Mouse (Mus musculus): ENCODE results near the gene Tex52. TPM values are rescaled to one million over a fixed set of nuclear protein-coding genes. Genes with fewer than 3 reads are reported as not detected.
A peak's percentile ranks its signal among the peaks of the same experiment; 100 is the strongest.

Tex52 gene
- polyA plus RNA-seq (2015; fragmentation: Nextera tagmentation; extraction: Ambion mirVana) = 0.22 TPM in 1 of 2 replicates, not detected in the other

DNA sequence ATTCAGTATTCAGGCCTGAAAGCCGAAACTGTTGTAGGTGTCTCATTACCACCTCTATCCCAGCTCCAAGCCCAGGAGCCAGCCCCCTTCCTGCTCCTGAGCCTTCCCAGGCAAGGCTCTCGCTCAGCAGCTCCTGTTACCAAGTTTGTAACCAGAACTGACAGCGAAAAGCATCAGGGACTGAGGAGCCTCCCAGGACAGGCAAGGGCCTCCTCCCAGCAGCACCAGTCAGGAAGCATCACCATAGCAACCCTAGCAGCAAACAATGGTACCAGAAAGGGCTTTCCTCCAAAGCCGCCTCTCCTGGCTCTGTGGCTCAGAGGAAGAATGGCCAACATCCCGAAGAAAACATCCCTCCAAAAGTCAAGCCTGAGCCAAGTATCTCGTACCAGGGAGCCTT lies at the start of gene Tex52, which contains the start of gene Gm44596:
TSS of gene Tex52 (plus strand) at position 265 of the 400 bp plus-strand sequence.
TSS of gene Gm44596 (plus strand) at position 312 of the 400 bp plus-strand sequence.
- H3K4me1 ChIP-seq (ENCODE audit: control insufficient read depth, insufficient read depth, low read length) = no peaks in the 10 kb centered on the region
- WGBS = 43% methylated on average over 6 of the region's 6 CpGs
- H3K9ac ChIP-seq (ENCODE audit: low read depth, low read length) = no peak within 1 kb of the TSS
- H3K9me3 ChIP-seq (ENCODE audit: control insufficient read depth, low read length) = no peaks in the 10 kb centered on the region
- no peak within 1 kb of the TSS for H3K4me2 ChIP-seq (ENCODE audit: low read depth, low read length)
- peaks cover 27% of the 10 kb centered on the region for H3K36me3 ChIP-seq (ENCODE audit: control insufficient read depth, insufficient read depth, low read length)
- H3K27me3 ChIP-seq (replicated peaks; ENCODE audit: control insufficient read depth, insufficient read depth, low read length) = no peaks in the 10 kb centered on the region
- no peak within 1 kb of the TSS for H3K27ac ChIP-seq (ENCODE audit: low read length)
- ATAC-seq = 0 out of 2 replicates have a peak, but pooled peaks have one; percentile 45
- no peak within 1 kb of the TSS for H3K4me3 ChIP-seq (ENCODE audit: low read length)

DNA sequence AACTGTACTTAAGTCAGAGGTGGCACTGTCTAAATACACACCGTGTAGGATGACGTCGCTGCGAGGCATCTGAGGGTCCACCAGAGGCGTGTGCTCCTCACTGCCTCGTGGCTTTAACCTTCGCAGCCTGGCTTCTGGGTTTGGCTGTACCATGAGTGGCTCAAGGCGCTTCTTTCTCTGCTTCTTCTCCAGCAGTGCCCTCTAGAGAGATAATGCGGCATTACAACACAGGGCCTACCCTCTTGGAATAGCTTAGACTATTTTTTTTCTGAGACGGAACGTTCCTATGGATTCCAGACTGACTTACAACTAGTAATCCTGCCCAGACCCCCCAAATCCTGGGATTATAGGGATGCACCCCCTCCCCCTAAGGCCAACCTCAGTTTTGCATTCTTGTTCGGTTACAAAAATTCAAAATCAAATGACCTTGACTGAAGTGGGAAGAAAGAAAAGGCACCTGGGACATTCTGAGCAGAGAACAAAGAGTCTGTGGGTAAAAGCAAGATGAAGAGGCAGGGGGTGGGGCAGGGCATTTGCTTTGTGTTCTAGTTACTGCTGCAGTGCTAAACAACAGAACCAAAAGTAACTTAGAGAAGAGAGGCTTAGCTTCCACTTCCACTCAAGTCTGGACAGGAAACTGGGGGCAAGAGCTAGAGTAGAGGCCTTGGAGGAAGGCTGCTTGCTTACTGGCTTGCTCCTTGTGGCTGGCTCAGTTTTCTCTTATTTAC lies 40.7 kb upstream of the Tex52 start:
- Histone ChIP-seq H3K4me1 (ENCODE audit: control insufficient read depth, insufficient read depth, low read length) (no peaks in the 10 kb centered on the region), H3K36me3 (ENCODE audit: control insufficient read depth, insufficient read depth, low read length) (peaks cover 13% of the 10 kb centered on the region), H3K27ac (ENCODE audit: low read length) (no peak overlapping the region), H3K9ac (ENCODE audit: low read depth, low read length) (no peak overlapping the region), H3K9me3 (ENCODE audit: control insufficient read depth, low read length) (no peaks in the 10 kb centered on the region), H3K4me3 (ENCODE audit: low read length) (no peak overlapping the region), H3K27me3 (replicated peaks; ENCODE audit: control insufficient read depth, insufficient read depth, low read length) (no peaks in the 10 kb centered on the region), H3K4me2 (ENCODE audit: low read depth, low read length) (peak overlapping the region; percentile 10; the same call in 1 of the 2 replicates)
- WGBS = 22% methylated on average over 12 of the region's 12 CpGs
- peak; percentile 62; the same call in 1 of the 2 replicates for ATAC-seq

DNA sequence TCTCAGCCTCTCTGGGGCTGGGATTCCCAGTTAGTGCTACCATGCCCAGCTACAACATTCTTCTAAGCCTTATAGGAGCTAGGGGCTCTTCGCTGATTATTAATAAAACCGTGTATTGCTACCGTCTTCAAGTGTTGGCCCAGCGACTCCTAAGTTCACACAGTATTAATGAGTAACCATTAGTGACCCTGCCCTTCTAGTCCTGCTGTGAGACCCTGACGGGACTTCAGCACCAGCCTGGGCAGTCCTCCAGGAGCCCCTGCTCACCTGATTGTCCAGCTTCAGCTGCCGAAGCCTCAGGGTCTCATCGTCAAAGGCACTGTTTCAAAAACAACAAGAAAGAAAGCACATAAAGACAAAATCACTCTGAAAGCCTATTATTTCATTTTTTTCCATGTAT lies 37.8 kb upstream of the Tex52 start:
- no peak overlapping the region for H3K4me2 ChIP-seq (ENCODE audit: low read depth, low read length)
- WGBS = 63% methylated on average over 7 of the region's 7 CpGs
- H3K9ac ChIP-seq (ENCODE audit: low read depth, low read length) = no peak overlapping the region
- no peak for ATAC-seq
- no peaks in the 10 kb centered on the region for H3K9me3 ChIP-seq (ENCODE audit: control insufficient read depth, low read length)
- no peaks in the 10 kb centered on the region for H3K4me1 ChIP-seq (ENCODE audit: control insufficient read depth, insufficient read depth, low read length)
- peaks cover 3% of the 10 kb centered on the region; the same call in 1 of the 2 replicates for H3K36me3 ChIP-seq (ENCODE audit: control insufficient read depth, insufficient read depth, low read length)
- no peak overlapping the region for H3K27ac ChIP-seq (ENCODE audit: low read length)
- H3K4me3 ChIP-seq (ENCODE audit: low read length) = no peak overlapping the region
- H3K27me3 ChIP-seq (replicated peaks; ENCODE audit: control insufficient read depth, insufficient read depth, low read length) = no peaks in the 10 kb centered on the region

- no peak for ATAC-seq
- no peak overlapping the region for H3K9ac ChIP-seq (ENCODE audit: low read depth, low read length)
- H3K4me3 ChIP-seq (ENCODE audit: low read length) = no peak overlapping the region
- peak overlapping the region; percentile 45; the same call in 1 of the 2 replicates for H3K27ac ChIP-seq (ENCODE audit: low read length)
- no peaks in the 10 kb centered on the region for H3K27me3 ChIP-seq (replicated peaks; ENCODE audit: control insufficient read depth, insufficient read depth, low read length)
- H3K9me3 ChIP-seq (ENCODE audit: control insufficient read depth, low read length) = no peaks in the 10 kb centered on the region
- no peak overlapping the region for H3K4me2 ChIP-seq (ENCODE audit: low read depth, low read length)
- 28% methylated on average over 5 of the region's 5 CpGs for WGBS
- no peaks in the 10 kb centered on the region for H3K4me1 ChIP-seq (ENCODE audit: control insufficient read depth, insufficient read depth, low read length)
- H3K36me3 ChIP-seq (ENCODE audit: control insufficient read depth, insufficient read depth, low read length) = no peaks in the 10 kb centered on the region
Observed at GRCm38 (mm10) chr6:128338876-128339275, 36.4 kb upstream of the Tex52 start.

DNA sequence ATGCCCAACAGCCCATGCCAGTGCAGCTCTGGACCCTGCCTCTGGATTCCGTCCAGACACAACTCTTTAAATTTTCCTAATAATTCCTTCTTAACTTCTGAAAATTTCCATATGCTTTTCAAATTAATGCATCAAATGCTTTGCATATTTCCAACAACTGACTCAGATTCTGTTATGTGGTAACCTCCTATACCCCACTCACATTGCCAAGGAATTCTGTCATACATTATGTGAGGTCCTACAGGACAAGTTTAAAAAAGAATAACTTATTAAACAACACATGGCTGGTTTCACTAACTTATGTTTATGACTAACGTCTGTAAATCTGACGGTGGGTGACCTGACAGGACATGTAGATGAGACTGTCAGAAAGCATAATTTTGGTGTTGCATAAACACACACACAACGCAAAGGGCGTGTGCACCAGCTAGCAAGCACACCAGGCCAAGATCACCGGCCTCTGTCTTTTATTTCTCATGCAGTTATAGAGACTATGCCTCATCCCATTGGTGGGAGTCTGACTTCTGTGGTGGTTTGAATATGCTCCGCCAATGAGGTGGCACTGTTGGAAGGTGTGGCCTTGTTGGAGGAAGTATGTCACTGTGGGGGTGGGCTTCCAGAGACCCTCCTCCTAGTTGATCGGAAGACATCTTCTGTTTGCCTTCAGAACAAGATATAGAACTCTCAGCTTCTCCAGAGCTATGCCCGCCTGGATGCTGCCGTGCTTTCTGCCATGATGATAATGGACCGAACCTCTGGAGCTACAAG lies 33.1 kb upstream of the Tex52 start:
- Histone ChIP-seq H3K27me3 (replicated peaks; ENCODE audit: control insufficient read depth, insufficient read depth, low read length) (no peaks in the 10 kb centered on the region), H3K9ac (ENCODE audit: low read depth, low read length) (no peak overlapping the region), H3K36me3 (ENCODE audit: control insufficient read depth, insufficient read depth, low read length) (no peaks in the 10 kb centered on the region), H3K27ac (ENCODE audit: low read length) (no peak overlapping the region; the same call in 1 of the 2 replicates), H3K4me3 (ENCODE audit: low read length) (no peak overlapping the region), H3K4me1 (ENCODE audit: control insufficient read depth, insufficient read depth, low read length) (no peaks in the 10 kb centered on the region), H3K4me2 (ENCODE audit: low read depth, low read length) (no peak overlapping the region), H3K9me3 (ENCODE audit: control insufficient read depth, low read length) (no peaks in the 10 kb centered on the region)
- 85% methylated on average over 11 of the region's 11 CpGs for WGBS
- ATAC-seq = no peak

DNA sequence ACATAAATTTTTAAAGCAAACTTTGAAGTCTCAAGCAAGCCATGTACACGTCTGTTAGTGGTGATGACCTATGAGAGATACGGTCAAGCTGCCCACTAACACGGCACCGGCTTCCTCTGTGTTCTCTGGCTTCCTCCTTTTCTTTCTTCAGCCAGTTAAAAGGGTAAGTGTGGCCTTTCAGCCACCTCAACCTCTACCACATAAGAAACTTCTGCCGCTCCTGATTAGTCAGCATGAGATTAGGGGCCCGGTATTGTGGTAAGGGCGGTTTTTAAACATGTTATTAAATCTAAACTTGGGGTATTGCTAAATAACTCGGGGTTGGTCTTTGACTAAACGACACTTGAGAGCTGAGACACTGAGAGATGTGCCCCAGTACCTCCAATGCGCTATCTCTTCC lies 29.6 kb upstream of the Tex52 start:
- 87% methylated on average over 10 of the region's 10 CpGs for WGBS

DNA sequence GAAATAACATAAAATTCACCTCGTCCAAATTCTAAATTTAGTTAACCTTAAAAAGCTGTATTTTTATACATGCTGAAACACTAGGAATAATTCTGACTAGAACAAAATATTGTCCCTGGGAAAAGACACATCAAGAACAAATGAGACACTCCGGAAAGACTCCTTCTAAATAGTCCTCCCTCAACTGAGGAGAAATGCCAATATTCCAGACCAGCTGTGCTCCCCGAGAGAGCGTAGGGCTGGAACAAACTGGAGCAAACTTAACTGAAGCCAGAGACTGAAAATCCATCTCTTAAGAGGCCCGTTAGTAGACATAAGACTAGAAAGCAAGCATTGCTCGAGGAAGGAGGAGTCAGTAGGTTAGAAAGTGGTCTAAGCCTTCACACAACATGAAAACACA lies 28.5 kb upstream of the Tex52 start:
- WGBS = 77% methylated on average over 6 of the region's 6 CpGs
- no peaks in the 10 kb centered on the region for H3K4me1 ChIP-seq (ENCODE audit: control insufficient read depth, insufficient read depth, low read length)
- no peak for ATAC-seq
- H3K36me3 ChIP-seq (ENCODE audit: control insufficient read depth, insufficient read depth, low read length) = 0 out of 2 replicates have a peak, but pooled peaks cover 2% of the 10 kb centered on the region
- no peak overlapping the region for H3K4me2 ChIP-seq (ENCODE audit: low read depth, low read length)
- no peaks in the 10 kb centered on the region for H3K27me3 ChIP-seq (replicated peaks; ENCODE audit: control insufficient read depth, insufficient read depth, low read length)
- H3K27ac ChIP-seq (ENCODE audit: low read length) = no peak overlapping the region
- H3K9ac ChIP-seq (ENCODE audit: low read depth, low read length) = no peak overlapping the region
- H3K4me3 ChIP-seq (ENCODE audit: low read length) = no peak overlapping the region
- no peaks in the 10 kb centered on the region for H3K9me3 ChIP-seq (ENCODE audit: control insufficient read depth, low read length)

More for the DNA sequence above, 29.6 kb upstream of the Tex52 start:
- no peaks in the 10 kb centered on the region for H3K36me3 ChIP-seq (ENCODE audit: control insufficient read depth, insufficient read depth, low read length)
- H3K4me2 ChIP-seq (ENCODE audit: low read depth, low read length) = no peak overlapping the region
- H3K27me3 ChIP-seq (replicated peaks; ENCODE audit: control insufficient read depth, insufficient read depth, low read length) = no peaks in the 10 kb centered on the region
- no peaks in the 10 kb centered on the region for H3K9me3 ChIP-seq (ENCODE audit: control insufficient read depth, low read length)
- no peak overlapping the region for H3K4me3 ChIP-seq (ENCODE audit: low read length)
- H3K9ac ChIP-seq (ENCODE audit: low read depth, low read length) = no peak overlapping the region
- ATAC-seq = no peak
- no peaks in the 10 kb centered on the region for H3K4me1 ChIP-seq (ENCODE audit: control insufficient read depth, insufficient read depth, low read length)
- H3K27ac ChIP-seq (ENCODE audit: low read length) = no peak overlapping the region

GRCm38 (mm10) chr6:128349711-128350110 lies 25.5 kb upstream of the Tex52 start:
- WGBS = 48% methylated on average over 7 of the region's 7 CpGs
- H3K4me3 ChIP-seq (ENCODE audit: low read length) = no peak overlapping the region
- no peaks in the 10 kb centered on the region for H3K27me3 ChIP-seq (replicated peaks; ENCODE audit: control insufficient read depth, insufficient read depth, low read length)
- 0 out of 2 replicates have a peak, but pooled peaks cover 2% of the 10 kb centered on the region for H3K36me3 ChIP-seq (ENCODE audit: control insufficient read depth, insufficient read depth, low read length)
- no peak overlapping the region for H3K4me2 ChIP-seq (ENCODE audit: low read depth, low read length)
- peaks cover 3% of the 10 kb centered on the region; the same call in 1 of the 2 replicates for H3K4me1 ChIP-seq (ENCODE audit: control insufficient read depth, insufficient read depth, low read length)
- no peaks in the 10 kb centered on the region for H3K9me3 ChIP-seq (ENCODE audit: control insufficient read depth, low read length)
- no peak overlapping the region for H3K9ac ChIP-seq (ENCODE audit: low read depth, low read length)
- ATAC-seq = no peak
- no peak overlapping the region for H3K27ac ChIP-seq (ENCODE audit: low read length)

DNA sequence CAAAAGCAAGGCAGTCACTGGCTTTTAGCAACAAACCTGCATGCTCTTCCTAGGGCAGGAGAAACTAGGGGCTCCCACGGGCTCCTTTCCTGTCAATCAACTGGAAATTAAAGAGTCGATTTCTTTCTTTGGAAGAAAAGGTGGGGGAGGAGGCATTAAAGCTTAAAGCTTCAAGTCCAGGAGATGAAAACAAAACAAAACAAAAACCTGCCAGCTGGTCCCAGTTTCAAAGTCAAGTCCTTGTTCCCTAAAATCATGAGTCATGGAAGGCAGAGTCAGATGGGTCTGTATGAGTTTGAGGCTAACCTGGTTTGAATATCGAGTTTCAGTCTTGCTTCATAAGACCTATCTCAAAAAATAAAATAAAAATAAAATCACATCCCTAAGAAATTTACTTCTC lies 21.1 kb upstream of the Tex52 start:
- no peak overlapping the region for H3K27ac ChIP-seq (ENCODE audit: low read length)
- no peak overlapping the region for H3K9ac ChIP-seq (ENCODE audit: low read depth, low read length)
- H3K9me3 ChIP-seq (ENCODE audit: control insufficient read depth, low read length) = no peaks in the 10 kb centered on the region
- no peak overlapping the region for H3K4me3 ChIP-seq (ENCODE audit: low read length)
- no peaks in the 10 kb centered on the region for H3K27me3 ChIP-seq (replicated peaks; ENCODE audit: control insufficient read depth, insufficient read depth, low read length)
- H3K4me2 ChIP-seq (ENCODE audit: low read depth, low read length) = no peak overlapping the region
- H3K36me3 ChIP-seq (ENCODE audit: control insufficient read depth, insufficient read depth, low read length) = peaks cover 15% of the 10 kb centered on the region
- no peak for ATAC-seq
- peaks cover 8% of the 10 kb centered on the region for H3K4me1 ChIP-seq (ENCODE audit: control insufficient read depth, insufficient read depth, low read length)
- WGBS = 69% methylated on average over 3 of the region's 3 CpGs
